Mouse (Mus musculus) lung, embryonic 16.5 days (tissue): Measurements from ENCODE around the gene A730071L15Rik. TPM values are rescaled to one million over a fixed set of nuclear protein-coding genes. Genes with fewer than 3 reads are reported as not detected.

Experiments used
- ATAC-seq: fragments of 200-750 bp; cut with Nextera tagmentation; 2 replicates; pipeline ENCODE4 v1.8.0; 2017; ENCODE audit warnings: low read depth, mild to moderate bottlenecking, moderate library complexity
- H3K27ac ChIP-seq: fragments of 300-500 bp; sonication (generic); 2 replicates; pipeline ENCODE4 v1.5.1; 2014; ENCODE audit warnings: mild to moderate bottlenecking, control low read depth, low read length
- H3K27me3 ChIP-seq: fragments of 300-500 bp; sonication (generic); 2 replicates; pipeline ENCODE4 v1.6.1; 2014; ENCODE audit warnings: low read depth, low read length, mixed read lengths; ENCODE audit not compliant: control insufficient read depth, insufficient read depth
- H3K36me3 ChIP-seq: fragments of 300-500 bp; sonication (generic); 2 replicates; pipeline ENCODE4 v1.6.1; 2014; ENCODE audit warnings: low read length; ENCODE audit not compliant: control insufficient read depth, insufficient read depth
- H3K4me1 ChIP-seq: fragments of 300-500 bp; sonication (generic); replicated peaks from 2 replicates; pipeline ENCODE4 v1.6.1; 2014; ENCODE audit warnings: low read length, mixed read lengths; ENCODE audit not compliant: control insufficient read depth, insufficient read depth
- H3K4me2 ChIP-seq: fragments of 300-500 bp; sonication (generic); 2 replicates; pipeline ENCODE4 v1.6.1; 2014; ENCODE audit warnings: low read depth, low read length, control low read depth
- H3K4me3 ChIP-seq: fragments of 300-500 bp; sonication (generic); 2 replicates; pipeline ENCODE4 v1.5.1; 2014; ENCODE audit warnings: mild to moderate bottlenecking, low read length, control low read depth
- H3K9ac ChIP-seq: fragments of 300-500 bp; sonication (generic); 2 replicates; pipeline ENCODE4 v1.6.1; 2014; ENCODE audit warnings: low read length, control low read depth
- H3K9me3 ChIP-seq: fragments of 300-500 bp; sonication (generic); 2 replicates; pipeline ENCODE4 v1.6.1; 2016; ENCODE audit warnings: low read length; ENCODE audit not compliant: control insufficient read depth
- WGBS: fragments of 180-500 bp; shearing (Covaris S2); extraction: QIAGEN DNeasy Blood & Tissue Kit; methylation state at CpG from one replicate; pipeline ENCODE4 v1.1.7; 2014; 5-methylcytosine and 5-hydroxymethylcytosine counted together
- polyA plus RNA-seq: library from polyadenylated mRNA; unstranded; fragments of >200 nt; fragmentation: Nextera tagmentation; extraction: Ambion mirVana; gene quantifications from 2 replicates; pipeline ENCODE4 v1.2.1, GENCODE M21; 2015

A730071L15Rik gene
- polyA plus RNA-seq, 1 experiment from 2014 or later = 0.30 TPM

GRCm38 (mm10) chr11:6200087-6200569 is 299 bp downstream of the A730071L15Rik start, which contains the start of gene Nudcd3:
Gene Nudcd3 (minus strand): TSS chr11:6200415.
- peaks cover 10% of the 10 kb centered on the region for H3K4me1 ChIP-seq
- peak within 1 kb of the TSS; percentile 83 for H3K4me3 ChIP-seq
- peak within 1 kb of the TSS; percentile 90 for H3K9ac ChIP-seq
- no peaks in the 10 kb centered on the region for H3K27me3 ChIP-seq
- peak within 1 kb of the TSS; percentile 97 for H3K27ac ChIP-seq
- ATAC-seq = peak; percentile 97
- H3K9me3 ChIP-seq = no peaks in the 10 kb centered on the region
- H3K4me2 ChIP-seq = peak within 1 kb of the TSS; percentile 97
- WGBS = under 1% methylated on average over 39 of the region's 39 CpGs
- no peaks in the 10 kb centered on the region for H3K36me3 ChIP-seq

- H3K27ac ChIP-seq = peak overlapping the region; percentile 97
- H3K9me3 ChIP-seq = no peaks in the 10 kb centered on the region
- H3K4me3 ChIP-seq = peak overlapping the region; percentile 83
- H3K9ac ChIP-seq = peak overlapping the region; percentile 90
- ATAC-seq = 0 out of 2 replicates have a peak, but pooled peaks have one; percentile 0
- H3K4me1 ChIP-seq = peaks cover 10% of the 10 kb centered on the region
- H3K27me3 ChIP-seq = no peaks in the 10 kb centered on the region
- 21% methylated on average over 9 of the region's 9 CpGs for WGBS
- no peaks in the 10 kb centered on the region for H3K36me3 ChIP-seq
- peak overlapping the region; percentile 97 for H3K4me2 ChIP-seq
Measured at GRCm38 (mm10) chr11:6200570-6200969, 741 bp downstream of the A730071L15Rik start.

GRCm38 (mm10) chr11:6207090-6207489 is 7.3 kb downstream of the A730071L15Rik start:
- Histone ChIP-seq H3K36me3 (no peaks in the 10 kb centered on the region), H3K9ac (no peak overlapping the region), H3K9me3 (no peaks in the 10 kb centered on the region), H3K4me2 (no peak overlapping the region), H3K27ac (no peak overlapping the region), H3K27me3 (no peaks in the 10 kb centered on the region), H3K4me1 (no peaks in the 10 kb centered on the region), H3K4me3 (no peak overlapping the region)
- 84% methylated on average over 2 of the region's 2 CpGs for WGBS
- no peak for ATAC-seq

GRCm38 (mm10) chr11:6208158-6208557 is 8.3 kb downstream of the A730071L15Rik start:
- Histone ChIP-seq H3K9me3 (no peaks in the 10 kb centered on the region), H3K4me3 (no peak overlapping the region), H3K27ac (no peak overlapping the region), H3K4me1 (no peaks in the 10 kb centered on the region), H3K9ac (no peak overlapping the region), H3K4me2 (no peak overlapping the region), H3K36me3 (no peaks in the 10 kb centered on the region), H3K27me3 (no peaks in the 10 kb centered on the region)
- ATAC-seq = peak; percentile 62
- 59% methylated on average over 1 of the region's 1 CpGs for WGBS

- Histone ChIP-seq H3K36me3 (no peaks in the 10 kb centered on the region), H3K27me3 (no peaks in the 10 kb centered on the region), H3K4me3 (no peak overlapping the region), H3K27ac (no peak overlapping the region), H3K4me1 (no peaks in the 10 kb centered on the region), H3K4me2 (no peak overlapping the region), H3K9ac (no peak overlapping the region), H3K9me3 (no peaks in the 10 kb centered on the region)
- WGBS = 36% methylated on average over 3 of the region's 3 CpGs
- peak; percentile 41; the same call in 1 of the 2 replicates for ATAC-seq
Measured at GRCm38 (mm10) chr11:6216834-6217233, 17.0 kb downstream of the A730071L15Rik start.

- Histone ChIP-seq H3K4me3 (no peak overlapping the region), H3K4me1 (no peaks in the 10 kb centered on the region), H3K36me3 (no peaks in the 10 kb centered on the region), H3K27ac (no peak overlapping the region), H3K27me3 (no peaks in the 10 kb centered on the region), H3K9ac (no peak overlapping the region), H3K9me3 (no peaks in the 10 kb centered on the region), H3K4me2 (no peak overlapping the region)
- no peak for ATAC-seq
- WGBS = 71% methylated on average over 11 of the region's 11 CpGs
Measured at GRCm38 (mm10) chr11:6218189-6218896, 18.5 kb downstream of the A730071L15Rik start.

GRCm38 (mm10) chr11:6219967-6220366 is 20.1 kb downstream of the A730071L15Rik start:
- H3K36me3 ChIP-seq = no peaks in the 10 kb centered on the region
- H3K4me2 ChIP-seq = no peak overlapping the region
- H3K9ac ChIP-seq = no peak overlapping the region

GRCm38 (mm10) chr11:6222187-6222586 is 22.4 kb downstream of the A730071L15Rik start:
- 90% methylated on average over 10 of the region's 10 CpGs for WGBS
- ATAC-seq = no peak
- Histone ChIP-seq H3K27ac (no peak overlapping the region), H3K4me2 (no peak overlapping the region), H3K4me3 (no peak overlapping the region), H3K4me1 (no peaks in the 10 kb centered on the region), H3K9me3 (no peaks in the 10 kb centered on the region), H3K27me3 (no peaks in the 10 kb centered on the region; the same call in 1 of the 2 replicates), H3K36me3 (no peaks in the 10 kb centered on the region), H3K9ac (no peak overlapping the region)

More at GRCm38 (mm10) chr11:6219967-6220366, 20.1 kb downstream of the A730071L15Rik start:
- Histone ChIP-seq H3K4me1 (no peaks in the 10 kb centered on the region), H3K4me3 (no peak overlapping the region), H3K9me3 (no peaks in the 10 kb centered on the region), H3K27me3 (no peaks in the 10 kb centered on the region), H3K27ac (no peak overlapping the region)
- WGBS = 86% methylated on average over 6 of the region's 6 CpGs
- ATAC-seq = no peak

- WGBS = 73% methylated on average over 14 of the region's 14 CpGs
- no peak overlapping the region for H3K9ac ChIP-seq
- ATAC-seq = no peak
Measured at GRCm38 (mm10) chr11:6224541-6225229, 24.9 kb downstream of the A730071L15Rik start.

More at GRCm38 (mm10) chr11:6224541-6225229, 24.9 kb downstream of the A730071L15Rik start:
- Histone ChIP-seq H3K36me3 (no peaks in the 10 kb centered on the region), H3K4me2 (no peak overlapping the region), H3K27me3 (no peaks in the 10 kb centered on the region; the same call in 1 of the 2 replicates), H3K27ac (no peak overlapping the region), H3K9me3 (no peaks in the 10 kb centered on the region), H3K4me1 (no peaks in the 10 kb centered on the region), H3K4me3 (no peak overlapping the region)
